Mouse (Mus musculus) hindbrain, postnatal 0 days (tissue): ENCODE results near the gene Sept12. TPM values are rescaled to one million over a fixed set of nuclear protein-coding genes. Genes with fewer than 3 reads are reported as not detected.
A peak's percentile ranks its signal among the peaks of the same experiment; 100 is the strongest.

Experiments used
- ATAC-seq: fragments of 200-750 bp; cut with Nextera tagmentation; 2 replicates; pipeline ENCODE4 v1.8.0; 2017; ENCODE audit warnings: mild to moderate bottlenecking, moderate TSS enrichment, moderate library complexity
- DNase-seq: peaks from one replicate; pipeline ENCODE4 v3.0.0-alpha.2; 2015; ENCODE audit warnings: low spot score
- H3K27ac ChIP-seq: fragments of 300-500 bp; sonication (generic); 2 replicates; pipeline ENCODE4 v1.5.1; 2014; ENCODE audit warnings: mild to moderate bottlenecking
- H3K27me3 ChIP-seq: fragments of 300-500 bp; sonication (generic); 2 replicates; pipeline ENCODE4 v1.6.1; 2014; ENCODE audit warnings: low read length, mixed read lengths; ENCODE audit not compliant: insufficient read depth
- H3K36me3 ChIP-seq: fragments of 300-500 bp; sonication (generic); 2 replicates; pipeline ENCODE4 v1.6.1; 2014; ENCODE audit warnings: low read length, mixed read lengths; ENCODE audit not compliant: insufficient read depth
- H3K4me1 ChIP-seq: fragments of 300-500 bp; sonication (generic); 2 replicates; pipeline ENCODE4 v1.6.1; 2014; ENCODE audit warnings: antibody characterized with exemption, low read length, mixed read lengths; ENCODE audit not compliant: insufficient read depth
- H3K4me2 ChIP-seq: fragments of 300-500 bp; sonication (generic); 2 replicates; pipeline ENCODE4 v1.6.1; 2014; ENCODE audit warnings: low read depth, mild to moderate bottlenecking, low read length, moderate library complexity, mixed read lengths
- H3K4me3 ChIP-seq: fragments of 300-500 bp; sonication (generic); 2 replicates; pipeline ENCODE4 v1.5.1; 2014; ENCODE audit warnings: low read length
- H3K9ac ChIP-seq: fragments of 300-500 bp; sonication (generic); replicated peaks from 2 replicates; pipeline ENCODE4 v1.6.1; 2014; ENCODE audit warnings: mild to moderate bottlenecking, low read length, moderate library complexity, mixed read lengths
- H3K9me3 ChIP-seq: fragments of 300-500 bp; sonication (generic); 2 replicates; pipeline ENCODE4 v1.6.1; 2016; ENCODE audit warnings: low read length, mixed read lengths
- CTCF ChIP-seq: IDR thresholded peaks from 2 replicates; pipeline ENCODE4 v1.5.1; 2016; ENCODE audit warnings: antibody characterized with exemption, control low read depth, low read depth
- WGBS: fragments of 180-500 bp; shearing (Covaris S2); extraction: QIAGEN DNeasy Blood & Tissue Kit; methylation state at CpG from one replicate; pipeline ENCODE4 v1.1.7; 2014; 5-methylcytosine and 5-hydroxymethylcytosine counted together
- polyA plus RNA-seq: library from polyadenylated mRNA; unstranded; fragments of >200 nt; fragmentation: Nextera tagmentation; extraction: Ambion mirVana; gene quantifications from 2 replicates; pipeline ENCODE4 v1.2.1, GENCODE M21; 2015
- total RNA-seq: library from RNA; depleted of rRNA; stranded (reverse); fragments of >200 nt; gene quantifications from 2 replicates; pipeline ENCODE4 v1.2.3, GENCODE M21; 2014; rRNA removed

The Sept12 gene
- total and polyA plus RNA-seq, 2 experiments from 2014 or later = not detected

GRCm38 (mm10) chr16:4939412-4939811 is 58.2 kb downstream of the Sept12 start:
- ATAC-seq = peak; percentile 55

GRCm38 (mm10) chr16:4938989-4939388 is 58.7 kb downstream of the Sept12 start:
- no peak for TF ChIP-seq CTCF
- ATAC-seq = peak; percentile 95
- H3K4me2 ChIP-seq = peak overlapping the region; percentile 91
- under 1% methylated on average over 28 of the region's 28 CpGs for WGBS
- no peaks in the 10 kb centered on the region for H3K9me3 ChIP-seq
- DNase-seq = peak; percentile 97
- no peaks in the 10 kb centered on the region for H3K27me3 ChIP-seq
- peak overlapping the region; percentile 81 for H3K27ac ChIP-seq
- peaks cover 67% of the 10 kb centered on the region for H3K36me3 ChIP-seq
- H3K4me1 ChIP-seq = peaks cover 6% of the 10 kb centered on the region; the same call in 1 of the 2 replicates
- H3K4me3 ChIP-seq = peak overlapping the region; percentile 73
- peak overlapping the region; percentile 93 for H3K9ac ChIP-seq

More at GRCm38 (mm10) chr16:4939412-4939811, 58.2 kb downstream of the Sept12 start:
- H3K4me3 ChIP-seq = peak overlapping the region; percentile 73
- peak overlapping the region; percentile 93 for H3K9ac ChIP-seq
- H3K27me3 ChIP-seq = no peaks in the 10 kb centered on the region
- peak overlapping the region; percentile 81 for H3K27ac ChIP-seq
- DNase-seq = peak; percentile 63
- peaks cover 66% of the 10 kb centered on the region for H3K36me3 ChIP-seq
- H3K4me1 ChIP-seq = peaks cover 6% of the 10 kb centered on the region; the same call in 1 of the 2 replicates
- H3K9me3 ChIP-seq = no peaks in the 10 kb centered on the region
- WGBS = 3% methylated on average over 16 of the region's 16 CpGs
- peak overlapping the region; percentile 91 for H3K4me2 ChIP-seq
- no peak for TF ChIP-seq CTCF

- peak within 1 kb of the TSS; percentile 91 for H3K4me2 ChIP-seq
- no peaks in the 10 kb centered on the region for H3K27me3 ChIP-seq
- peak within 1 kb of the TSS; percentile 93 for H3K9ac ChIP-seq
- 3% methylated on average over 2 of the region's 2 CpGs for WGBS
- no peak for DNase-seq
- H3K36me3 ChIP-seq = peaks cover 68% of the 10 kb centered on the region
- H3K4me3 ChIP-seq = peak within 1 kb of the TSS; percentile 73
- ATAC-seq = no peak
- H3K9me3 ChIP-seq = no peaks in the 10 kb centered on the region
- TF ChIP-seq CTCF = no peak
- H3K4me1 ChIP-seq = peaks cover 6% of the 10 kb centered on the region; the same call in 1 of the 2 replicates
- peak within 1 kb of the TSS; percentile 81 for H3K27ac ChIP-seq
These were observed 59.2 kb downstream of the Sept12 start, which contains the start of gene Nudt16l1 for GRCm38 (mm10) chr16:4938461-4938860. Gene Nudt16l1, plus strand, starts transcription at chr16:4938761.

GRCm38 (mm10) chr16:4937351-4938190 is 60.1 kb downstream of the Sept12 start:
- H3K36me3 ChIP-seq = peaks cover 63% of the 10 kb centered on the region
- no peak for ATAC-seq
- H3K9ac ChIP-seq = no peak overlapping the region
- H3K27me3 ChIP-seq = no peaks in the 10 kb centered on the region
- no peak overlapping the region for H3K4me2 ChIP-seq
- DNase-seq = no peak
- 90% methylated on average over 8 of the region's 8 CpGs for WGBS
- H3K27ac ChIP-seq = no peak overlapping the region
- H3K4me3 ChIP-seq = no peak overlapping the region
- peaks cover 6% of the 10 kb centered on the region; the same call in 1 of the 2 replicates for H3K4me1 ChIP-seq
- H3K9me3 ChIP-seq = no peaks in the 10 kb centered on the region
- no peak for TF ChIP-seq CTCF

Other genes starting within 250 kb of the Sept12 start
- 147 and 148 TPM in 2 replicates for gene Cdip1, start 207.6 kb downstream of the Sept12 start, total RNA-seq
- gene Cdip1, start 207.6 kb downstream of the Sept12 start, polyA plus RNA-seq = 133 and 135 TPM in 2 replicates
- 0.47 TPM in 1 of 2 replicates, not detected in the other for gene 4930562C15Rik, start 162.4 kb downstream of the Sept12 start, total RNA-seq
- 0.29 and 0.31 TPM in 2 replicates for gene 4930562C15Rik, start 162.4 kb downstream of the Sept12 start, polyA plus RNA-seq
- 37.6 and 38.8 TPM in 2 replicates for gene Ubald1, start 117.5 kb downstream of the Sept12 start, total RNA-seq
- 66.3 and 66.6 TPM in 2 replicates for gene Ubald1, start 117.5 kb downstream of the Sept12 start, polyA plus RNA-seq
- 217 and 235 TPM in 2 replicates for gene Mgrn1, start 111.6 kb downstream of the Sept12 start, total RNA-seq
- gene Mgrn1, start 111.6 kb downstream of the Sept12 start, polyA plus RNA-seq = 123 and 126 TPM in 2 replicates
- gene Nudt16l1, start 59.1 kb downstream of the Sept12 start, total RNA-seq = 29.8 and 43.0 TPM in 2 replicates
- 119 and 121 TPM in 2 replicates for gene Nudt16l1, start 59.1 kb downstream of the Sept12 start, polyA plus RNA-seq
- gene Anks3, start 33.6 kb downstream of the Sept12 start, total RNA-seq = 35.0 and 47.7 TPM in 2 replicates
- gene Anks3, start 33.6 kb downstream of the Sept12 start, polyA plus RNA-seq = 38.0 and 44.1 TPM in 2 replicates
- gene Smim22, start 9.4 kb upstream of the Sept12 start, total RNA-seq = not detected in 2 replicates
- gene Smim22, start 9.4 kb upstream of the Sept12 start, polyA plus RNA-seq = 6.5 and 6.6 TPM in 2 replicates
- 105 and 126 TPM in 2 replicates for gene Rogdi, start 15.7 kb upstream of the Sept12 start, total RNA-seq
- gene Rogdi, start 15.7 kb upstream of the Sept12 start, polyA plus RNA-seq = 142 and 148 TPM in 2 replicates
- gene Glyr1, start 52.0 kb upstream of the Sept12 start, total RNA-seq = 154 and 161 TPM in 2 replicates
- gene Glyr1, start 52.0 kb upstream of the Sept12 start, polyA plus RNA-seq = 136 and 139 TPM in 2 replicates
- 28.9 and 29.8 TPM in 2 replicates for gene Ubn1, start 52.2 kb upstream of the Sept12 start, total RNA-seq
- gene Ubn1, start 52.2 kb upstream of the Sept12 start, polyA plus RNA-seq = 7.3 and 8.2 TPM in 2 replicates
- gene Ppl, start 134.6 kb upstream of the Sept12 start, total RNA-seq = 0.07 and 0.16 TPM in 2 replicates
- 0.13 and 0.16 TPM in 2 replicates for gene Ppl, start 134.6 kb upstream of the Sept12 start, polyA plus RNA-seq
- 0.21 and 0.29 TPM in 2 replicates for gene Sec14l5, start 149.3 kb upstream of the Sept12 start, total RNA-seq
- gene Sec14l5, start 149.3 kb upstream of the Sept12 start, polyA plus RNA-seq = 0.09 and 0.18 TPM in 2 replicates
- 8.5 and 10.0 TPM in 2 replicates for gene Nagpa, start 206.2 kb upstream of the Sept12 start, total RNA-seq
- 7.4 and 8.6 TPM in 2 replicates for gene Nagpa, start 206.2 kb upstream of the Sept12 start, polyA plus RNA-seq
- 16.7 and 18.6 TPM in 2 replicates for gene AU021092, start 224.4 kb upstream of the Sept12 start, total RNA-seq
- gene AU021092, start 224.4 kb upstream of the Sept12 start, polyA plus RNA-seq = 8.3 and 9.6 TPM in 2 replicates
- 44.4 and 53.7 TPM in 2 replicates for gene Alg1, start 235.8 kb upstream of the Sept12 start, total RNA-seq
- gene Alg1, start 235.8 kb upstream of the Sept12 start, polyA plus RNA-seq = 38.9 and 40.6 TPM in 2 replicates